Mouse (Mus musculus) heart, postnatal 4 days (tissue): ENCODE results near the gene Abcb11. TPM values are rescaled to one million over a fixed set of nuclear protein-coding genes. Genes with fewer than 3 reads are reported as not detected.

Source experiments
- total RNA-seq, 2 experiments: library from RNA; stranded (reverse); gene quantifications; 2 replicates each; pipeline ENCODE4 v1.2.3; 2021

The Abcb11 gene
- total RNA-seq, 2 experiments from 2014 or later: not detected

Other genes starting within 250 kb of the Abcb11 start
- gene Nostrin, start 206.8 kb downstream of the Abcb11 start, total RNA-seq: 10 to 100 TPM; 11.0 to 13.0 TPM
- gene Spc25, start 136.4 kb downstream of the Abcb11 start, total RNA-seq: 10 to 100 TPM; 50.1 to 52.5 TPM
- not detected for gene G6pc2, start 131.5 kb downstream of the Abcb11 start, total RNA-seq
- under 1 TPM; 0.16 to 0.17 TPM for gene Dhrs9, start 37.8 kb upstream of the Abcb11 start, total RNA-seq
- gene Lrp2, start 243.4 kb upstream of the Abcb11 start, total RNA-seq: 1 to 10 TPM; 1.2 TPM